Mouse (Mus musculus) urinary bladder, postnatal 25 days (tissue): Measurements from ENCODE around the gene Gm42715.

Source experiments
- DNase-seq: peaks from one replicate; pipeline ENCODE4 v3.0.0; 2022; ENCODE audit warnings: low spot score

Gm42715 gene

DNA sequence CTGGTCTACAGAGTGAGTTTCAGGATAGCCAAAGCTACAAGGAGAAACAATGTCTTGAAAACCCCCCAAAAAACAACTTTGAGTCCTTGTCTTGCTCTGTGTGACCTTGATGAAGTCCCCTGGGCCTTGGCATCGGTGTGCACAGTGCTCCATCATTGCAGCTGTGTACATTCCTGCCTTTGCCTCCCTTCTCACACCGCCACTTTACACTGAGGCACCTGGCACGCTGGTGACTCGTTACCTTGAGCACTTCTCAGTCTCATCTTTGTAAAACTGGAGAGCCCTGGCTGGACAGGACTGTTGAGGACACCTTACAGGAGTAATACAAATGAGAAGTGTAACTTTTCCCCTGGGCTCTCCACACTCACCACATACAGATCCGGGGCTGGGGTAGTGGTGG, 67.8 kb downstream of the Gm42715 start:
- DNase-seq = no peak

DNA sequence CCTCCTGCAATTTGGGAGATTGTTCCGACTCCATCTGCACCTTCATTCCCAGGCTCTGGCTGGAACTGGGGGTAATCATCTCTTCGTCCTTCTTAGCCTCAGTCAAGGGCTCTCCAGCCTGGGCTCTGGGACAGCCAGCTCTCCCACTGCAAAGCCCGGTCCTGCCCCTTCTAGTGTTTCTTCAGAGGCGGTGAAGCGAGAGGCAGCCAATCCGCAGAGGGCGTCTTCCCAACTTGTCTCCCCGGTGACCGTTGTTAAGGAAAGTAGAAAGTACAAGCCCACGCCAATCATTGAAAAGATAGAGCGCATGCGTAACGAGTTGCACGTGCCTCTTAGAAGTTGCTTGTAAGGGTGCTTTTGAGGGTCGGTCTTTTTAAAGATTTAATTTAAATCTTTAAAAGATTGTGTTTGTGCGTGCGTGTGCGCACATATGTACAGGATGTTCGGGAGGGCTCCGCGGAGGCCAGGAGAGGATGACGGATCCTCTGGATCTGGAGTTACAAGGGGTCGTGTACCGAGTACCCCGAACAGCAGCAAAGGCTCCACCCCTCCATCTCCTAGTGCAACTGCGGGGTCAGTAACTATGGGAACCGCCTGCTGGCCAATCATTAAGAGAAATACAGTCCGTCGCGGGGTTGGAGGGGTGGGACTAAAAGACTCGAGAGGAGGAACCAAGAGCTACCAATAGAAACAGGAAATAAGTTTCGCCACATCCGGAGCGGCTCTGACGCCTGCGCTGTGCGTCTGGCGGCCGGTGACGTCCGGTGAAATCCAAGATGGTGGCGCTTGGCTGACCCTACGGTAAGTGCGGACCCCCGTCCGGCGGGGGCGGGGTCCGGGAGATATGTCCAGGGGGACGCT, 68.9 kb downstream of the Gm42715 start, which contains the start of the genes Ccdc189 and Rnf40:
Gene Ccdc189 (minus strand): TSS at position 585 of the 861 bp plus-strand sequence.
Gene Rnf40 (plus strand): TSS at position 757 of the 861 bp plus-strand sequence.
- peak; percentile 75 for DNase-seq

DNA sequence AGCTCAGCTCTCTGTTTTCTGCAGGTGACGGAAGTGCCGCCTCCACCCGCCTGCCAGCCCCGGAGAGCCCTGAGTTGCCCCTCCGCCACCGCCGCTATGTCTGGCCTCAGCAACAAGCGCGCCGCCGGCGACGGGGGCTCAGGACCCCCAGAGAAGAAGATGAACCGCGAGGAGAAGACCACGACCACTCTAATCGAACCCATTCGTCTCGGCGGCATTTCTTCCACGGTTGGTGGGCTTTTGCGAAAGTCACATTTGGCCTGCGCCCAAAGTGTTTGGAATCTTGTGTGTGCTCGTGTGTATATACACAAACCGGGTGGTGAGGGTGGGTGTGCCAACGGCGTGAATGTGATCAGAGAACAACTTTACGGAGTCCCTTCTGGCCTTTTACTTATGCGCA, 69.5 kb downstream of the Gm42715 start:
- no peak for DNase-seq

DNA sequence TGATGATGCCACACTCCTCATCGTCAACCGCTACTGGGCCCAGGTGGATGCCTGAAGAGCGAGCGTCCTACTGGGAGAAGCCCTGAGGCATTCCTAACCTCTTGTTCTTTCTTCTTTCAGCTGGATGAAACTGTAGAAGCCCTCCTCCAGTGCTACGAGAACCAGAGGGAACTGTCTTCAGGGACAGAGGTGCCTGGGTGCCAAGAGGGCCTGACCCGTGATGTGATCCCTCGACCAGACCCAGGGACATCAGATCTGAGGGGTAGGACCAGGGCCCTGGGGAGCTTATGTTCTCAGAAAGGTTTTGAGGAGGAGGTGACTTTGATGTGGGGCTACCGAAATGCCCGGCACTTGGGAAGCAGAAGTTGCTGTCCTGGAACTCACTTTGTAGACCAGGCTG, 70.3 kb downstream of the Gm42715 start:
- DNase-seq = no peak

DNA sequence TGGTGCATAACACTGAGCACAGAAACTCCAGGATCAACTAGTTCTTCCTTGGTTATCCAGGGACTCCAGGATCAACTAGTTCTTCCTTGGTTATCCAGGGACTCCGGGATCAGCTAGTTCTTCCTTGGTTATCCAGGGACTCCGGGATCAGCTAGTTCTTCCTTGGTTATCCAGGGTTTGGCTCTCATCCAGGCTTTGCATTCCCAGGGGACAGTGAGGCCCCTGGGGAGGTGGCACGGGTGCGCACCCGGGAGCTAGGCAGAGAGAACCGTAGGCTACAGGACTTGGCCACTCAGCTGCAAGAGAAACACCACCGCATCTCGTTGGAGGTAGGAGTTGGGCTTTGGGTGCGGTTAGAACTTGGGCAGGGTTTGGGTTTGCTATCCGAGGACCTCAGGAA, 71.7 kb downstream of the Gm42715 start:
- no peak for DNase-seq

DNA sequence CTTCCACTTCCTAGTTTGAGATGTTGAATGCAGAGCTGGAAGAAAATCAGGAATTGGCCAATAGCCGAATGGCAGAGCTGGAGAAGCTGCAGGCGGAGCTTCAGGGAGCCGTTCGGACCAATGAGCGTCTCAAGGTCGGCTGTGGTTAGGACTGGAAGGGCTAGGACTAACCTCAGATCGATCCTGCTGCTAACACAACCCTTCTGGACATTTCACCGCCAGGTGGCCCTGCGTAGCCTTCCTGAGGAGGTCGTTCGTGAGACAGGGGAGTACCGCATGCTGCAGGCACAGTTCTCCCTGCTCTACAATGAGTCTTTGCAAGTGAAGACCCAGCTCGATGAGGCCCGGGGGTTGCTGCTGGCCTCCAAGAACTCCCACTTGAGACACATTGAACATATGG, 73.2 kb downstream of the Gm42715 start:
- DNase-seq = no peak

DNA sequence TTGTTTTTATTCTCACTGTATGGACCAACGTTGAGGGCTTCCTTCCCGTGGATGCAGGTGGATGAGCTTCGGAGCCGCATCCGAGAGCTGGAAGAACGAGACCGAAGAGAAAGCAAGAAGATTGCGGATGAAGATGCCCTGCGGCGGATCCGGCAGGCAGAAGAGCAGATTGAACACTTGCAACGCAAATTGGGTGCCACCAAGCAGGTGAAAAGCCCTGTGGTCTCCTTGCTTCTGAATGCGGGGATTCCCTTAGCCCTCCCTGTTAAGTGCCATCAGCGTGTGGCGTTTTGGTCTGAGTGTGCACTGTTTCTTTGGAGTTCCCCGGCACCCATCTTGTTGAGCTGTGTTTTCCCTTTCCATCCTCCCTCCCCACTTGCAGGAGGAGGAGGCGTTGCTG, 77.4 kb downstream of the Gm42715 start:
- DNase-seq = no peak

DNA sequence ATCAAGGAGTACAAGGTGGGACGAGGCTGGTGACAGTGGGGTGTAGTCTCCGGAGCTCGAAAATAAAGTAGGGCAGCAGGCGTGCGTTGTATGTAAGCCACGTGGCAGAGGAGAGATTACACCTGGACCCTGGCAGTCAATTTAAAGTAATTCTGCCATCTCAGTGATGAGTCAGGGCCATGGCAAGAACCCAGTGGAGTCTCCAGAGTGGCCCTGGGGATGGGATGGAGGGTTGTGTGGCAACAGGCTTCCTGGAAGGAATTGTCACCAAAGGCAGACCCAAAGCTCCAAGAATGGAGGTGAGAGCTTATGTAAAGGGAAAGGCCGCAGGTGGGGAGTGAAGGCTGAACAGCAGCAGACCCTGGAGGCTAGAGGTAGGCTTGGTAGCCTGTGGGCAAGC, 81.2 kb downstream of the Gm42715 start:
- no peak for DNase-seq

DNA sequence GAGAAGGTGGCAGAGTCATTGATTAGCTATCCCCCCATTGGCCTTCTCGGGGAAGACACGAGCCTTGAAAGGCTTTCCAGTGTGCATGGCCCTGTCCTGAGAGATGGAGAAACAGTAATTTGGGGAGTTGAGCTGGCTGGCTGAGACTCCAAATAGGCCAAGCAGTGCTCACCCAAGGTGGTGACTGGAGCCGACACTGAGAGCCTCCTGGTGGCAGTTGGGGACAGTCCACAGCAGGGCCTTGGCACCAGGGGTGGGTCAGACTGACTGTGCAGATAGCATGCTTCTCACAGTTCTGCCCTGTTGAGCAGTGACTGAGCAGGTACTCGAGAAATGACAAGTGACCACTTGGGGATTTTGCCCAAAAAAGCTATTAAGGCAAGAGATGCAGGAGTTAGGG, 82.4 kb downstream of the Gm42715 start:
- DNase-seq = no peak

DNA sequence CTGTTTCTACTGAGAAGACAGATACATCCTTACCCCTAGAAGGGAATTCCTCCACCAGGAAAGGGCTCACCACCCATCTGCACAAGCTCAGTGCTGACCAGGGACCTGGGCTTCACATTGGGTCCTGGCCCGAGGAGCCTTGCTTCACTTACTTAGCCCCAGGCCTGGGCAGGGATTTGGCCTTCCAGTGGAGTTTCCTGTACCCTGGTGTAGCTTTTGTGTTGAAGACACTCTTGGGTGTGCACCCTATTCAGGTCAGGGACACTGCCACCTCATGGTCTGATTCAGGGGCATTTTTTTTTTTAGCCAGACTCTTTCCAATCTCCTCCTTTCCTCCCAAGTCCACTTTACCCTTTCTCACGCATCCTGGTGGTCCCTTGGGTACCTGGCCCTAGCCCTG, 83.5 kb downstream of the Gm42715 start:
- DNase-seq = no peak

DNA sequence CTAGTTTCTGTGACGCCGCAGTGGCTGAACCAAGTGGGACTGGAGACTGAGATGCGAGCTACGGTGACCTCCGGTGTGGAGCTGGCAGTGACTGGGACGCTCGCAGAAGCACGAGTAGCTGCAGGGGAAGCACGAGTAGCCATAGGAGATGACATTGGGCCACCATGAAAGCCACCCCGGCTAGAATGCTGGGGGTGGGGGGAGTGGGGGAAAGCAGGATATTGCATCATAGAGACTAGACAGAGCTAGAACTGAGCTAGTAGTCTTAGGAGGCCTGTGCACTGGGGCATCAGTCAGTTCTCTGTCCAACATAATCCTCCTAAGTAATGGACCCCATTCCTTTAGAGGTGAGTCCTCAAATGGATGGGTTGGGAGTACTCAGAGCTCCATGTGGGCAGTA, 84.9 kb downstream of the Gm42715 start:
- no peak for DNase-seq

DNA sequence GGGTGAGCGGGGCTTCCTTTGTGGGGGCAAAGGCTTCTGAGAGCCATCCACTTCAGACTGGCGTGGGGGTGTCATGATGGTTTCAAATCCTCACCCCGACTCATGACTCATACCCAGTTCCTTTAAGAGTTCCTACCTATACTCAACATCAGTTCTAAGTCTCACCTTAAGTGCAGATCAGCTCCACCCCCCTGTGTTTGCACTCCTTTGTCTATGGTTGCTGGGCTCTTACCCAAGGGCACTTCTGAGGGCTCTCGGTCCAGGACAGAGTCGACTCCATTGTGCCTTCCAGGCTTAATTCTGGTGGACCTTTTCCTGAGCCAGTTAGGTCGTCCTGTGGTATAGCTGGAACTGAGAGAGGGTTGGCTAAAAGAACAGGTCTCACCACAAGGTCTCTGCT, 87.8 kb downstream of the Gm42715 start:
- DNase-seq = no peak

DNA sequence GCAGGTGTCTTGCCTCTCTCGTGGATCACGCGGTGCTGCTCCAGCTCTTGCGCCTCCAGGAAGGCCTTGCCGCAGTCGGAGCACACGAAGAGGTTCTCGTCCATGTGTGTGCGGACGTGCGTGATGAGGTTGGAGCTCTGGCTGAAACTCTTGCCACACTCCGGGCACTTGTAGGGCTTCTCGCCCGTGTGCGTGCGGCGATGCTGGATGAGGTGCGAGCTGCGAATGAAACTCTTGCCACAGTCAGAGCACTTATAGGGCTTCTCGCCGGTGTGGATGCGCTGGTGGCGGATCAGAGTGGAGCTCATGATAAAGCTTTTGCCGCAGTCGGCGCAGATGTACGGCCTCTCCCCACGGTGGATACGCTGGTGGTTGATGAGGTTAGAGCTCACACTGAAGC, 91.6 kb downstream of the Gm42715 start:
- DNase-seq = no peak

DNA sequence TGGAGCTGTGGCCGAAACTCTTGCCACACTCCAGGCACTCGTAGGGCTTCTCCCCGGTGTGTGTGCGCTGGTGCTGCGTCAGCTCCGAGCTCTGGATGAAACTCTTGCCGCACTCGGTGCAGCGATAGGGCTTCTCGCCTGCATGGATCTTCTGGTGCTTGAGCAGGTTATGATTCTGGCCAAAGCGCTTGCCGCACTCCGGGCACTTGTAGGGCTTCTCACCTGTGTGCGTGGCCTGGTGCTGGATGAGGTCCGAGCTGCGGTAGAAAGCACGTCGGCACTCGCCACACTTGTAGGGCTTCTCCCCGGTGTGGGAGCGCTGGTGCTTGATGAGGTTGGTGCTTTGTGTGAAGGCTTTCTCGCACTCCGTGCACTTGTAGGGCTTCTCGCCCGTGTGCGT, 92.2 kb downstream of the Gm42715 start:
- no peak for DNase-seq

DNA sequence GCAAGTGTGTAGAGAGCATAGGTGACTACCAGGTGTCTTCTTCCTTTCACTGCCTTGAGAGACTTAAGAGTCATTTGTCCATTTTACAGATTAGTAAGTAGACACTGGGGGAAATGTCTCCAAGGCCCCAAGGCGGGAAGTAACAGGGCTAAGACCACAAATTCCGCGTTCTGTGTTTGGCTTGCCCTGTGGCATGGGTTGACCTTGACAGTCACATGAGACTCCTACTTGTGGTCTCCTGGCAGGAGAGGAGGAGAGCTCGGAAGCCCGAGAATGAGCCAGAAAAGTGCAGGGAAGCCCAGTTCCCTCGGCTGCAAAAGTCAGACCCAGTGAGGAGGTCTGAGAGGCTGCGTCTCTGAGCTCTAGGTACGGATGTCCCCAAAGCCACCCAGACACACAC, 94.1 kb downstream of the Gm42715 start:
- DNase-seq = no peak

DNA sequence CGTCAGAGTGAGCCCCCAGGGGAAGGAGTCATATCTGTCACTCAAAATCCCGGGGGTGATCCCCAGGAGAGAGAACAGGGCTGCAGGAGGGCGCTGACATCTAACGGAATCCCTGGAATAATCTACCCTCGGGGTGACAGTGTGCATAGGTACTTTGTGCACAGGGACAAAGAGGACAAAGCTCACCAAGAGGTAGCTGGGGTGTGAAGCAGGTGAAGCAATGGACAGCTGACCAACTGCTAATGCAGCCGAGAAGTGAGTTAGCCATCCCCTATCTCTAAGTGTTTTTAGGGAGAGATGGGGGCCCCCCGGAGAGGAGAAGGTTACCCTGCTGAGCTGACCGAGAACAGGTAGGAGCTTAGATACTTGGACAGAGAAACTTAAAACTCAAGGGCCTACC, 94.7 kb downstream of the Gm42715 start:
- no peak for DNase-seq

DNA sequence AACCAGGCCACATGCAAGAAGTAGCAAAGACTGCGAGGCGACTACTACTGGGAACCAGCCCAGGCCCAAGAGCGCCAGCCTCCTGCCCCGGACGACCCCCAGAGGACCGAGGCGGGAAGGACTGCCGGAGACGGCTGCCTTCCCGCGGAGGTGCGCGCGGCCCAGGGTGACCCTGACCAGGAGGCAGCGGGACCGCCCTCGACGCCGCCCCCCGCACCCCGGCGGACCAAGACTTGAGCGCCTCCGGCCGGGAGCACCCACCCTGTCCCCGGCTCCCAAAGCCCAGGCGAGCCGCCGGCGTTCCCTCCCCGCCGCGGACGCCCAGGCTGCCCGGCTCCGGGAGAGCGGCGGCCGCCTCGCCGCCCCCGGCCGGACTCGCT, 95.1 kb downstream of the Gm42715 start:
- DNase-seq = no peak

DNA sequence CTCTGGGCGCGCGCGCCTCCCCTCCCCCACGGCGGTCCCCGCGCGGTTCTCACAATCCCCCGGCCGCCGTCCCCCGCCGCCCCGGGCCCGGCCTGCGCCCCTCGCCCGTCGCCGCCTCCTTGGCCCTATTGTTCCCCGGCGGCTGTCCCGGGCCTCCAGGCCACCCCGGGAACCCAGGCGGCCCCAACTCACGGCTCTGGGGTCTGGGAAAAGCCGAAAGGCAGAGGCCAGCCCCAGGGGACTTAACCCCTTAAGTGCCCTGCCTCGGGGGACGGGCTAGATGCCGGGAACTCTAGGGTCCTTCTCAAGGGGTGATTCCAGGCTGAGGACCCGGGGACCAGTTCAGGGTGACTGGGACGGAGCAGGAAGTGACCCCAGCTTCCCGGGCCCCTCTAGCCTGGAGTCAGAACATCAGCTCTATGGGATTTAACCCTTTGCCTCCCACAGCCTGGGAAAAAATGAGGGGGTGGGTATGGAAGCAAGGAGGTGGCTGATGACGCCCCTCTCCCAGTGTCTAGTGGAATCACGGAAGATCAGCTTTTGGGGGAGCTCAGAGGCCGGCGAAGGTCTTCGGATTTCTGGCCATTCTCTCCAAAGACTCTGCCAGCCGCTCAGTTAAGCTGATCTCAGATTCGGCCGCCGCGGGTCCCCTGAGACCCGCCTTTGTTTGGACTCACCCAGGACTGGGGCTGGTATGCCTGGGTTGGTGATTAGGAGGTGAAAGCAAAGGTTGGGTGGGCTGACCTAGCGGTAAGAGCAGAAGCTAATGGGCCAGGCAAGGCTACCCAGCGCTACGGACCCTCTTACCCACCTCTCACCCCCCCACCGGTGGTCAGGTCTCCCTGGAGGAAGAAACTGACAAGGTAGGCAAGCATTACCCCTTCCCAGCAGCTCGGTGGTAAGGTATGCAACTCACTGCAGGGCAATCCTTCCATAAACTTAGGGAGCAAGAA, 95.8 kb downstream of the Gm42715 start, which contains the start of gene Zfp629:
Gene Zfp629 (minus strand): TSS at position 907 of the 953 bp plus-strand sequence.
- peak; percentile 57 for DNase-seq

DNA sequence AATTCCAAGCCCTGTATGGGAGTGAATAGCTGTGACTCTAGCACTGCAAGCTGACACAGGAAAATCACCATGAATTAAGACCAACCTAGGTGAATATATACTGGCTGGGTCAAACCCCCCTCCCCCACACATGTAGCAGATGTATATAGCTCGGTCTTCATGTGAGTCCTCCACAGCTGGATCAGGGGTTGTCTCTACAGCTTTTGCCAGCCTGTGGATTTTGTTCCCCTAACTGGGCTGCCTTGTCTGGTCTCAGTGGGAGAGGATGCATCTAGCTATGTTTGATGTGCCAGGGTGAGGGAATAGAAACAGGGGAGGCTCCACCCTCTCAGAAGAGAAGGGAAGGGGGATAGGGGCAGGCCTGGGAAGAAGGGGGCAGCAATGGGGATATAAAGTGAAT, 97.0 kb downstream of the Gm42715 start:
- DNase-seq = no peak
